Mouse (Mus musculus) liver, embryonic 15.5 days (tissue): ENCODE data around the gene Lrrc10. TPM values are rescaled to one million over a fixed set of nuclear protein-coding genes. Genes with fewer than 3 reads are reported as not detected.
A peak's percentile ranks its signal among the peaks of the same experiment; 100 is the strongest.

Source experiments
- ATAC-seq: fragments of 200-750 bp; cut with Nextera tagmentation; 2 replicates; pipeline ENCODE4 v1.8.0; 2017; ENCODE audit warnings: moderate number of reproducible peaks, mild to moderate bottlenecking, moderate library complexity; ENCODE audit not compliant: insufficient read depth
- H3K27ac ChIP-seq: fragments of 300-500 bp; sonication (generic); replicated peaks from 2 replicates; pipeline ENCODE4 v1.5.1; 2015; ENCODE audit warnings: mild to moderate bottlenecking, inconsistent platforms
- H3K27me3 ChIP-seq: fragments of 300-500 bp; sonication (generic); 2 replicates; pipeline ENCODE4 v1.6.1; 2015; ENCODE audit warnings: mild to moderate bottlenecking, inconsistent platforms
- H3K36me3 ChIP-seq: fragments of 300-500 bp; sonication (generic); replicated peaks from 2 replicates; pipeline ENCODE4 v1.6.1; 2015; ENCODE audit warnings: moderate library complexity, mild to moderate bottlenecking, inconsistent platforms
- H3K4me1 ChIP-seq: fragments of 300-500 bp; sonication (generic); replicated peaks from 2 replicates; pipeline ENCODE4 v1.6.1; 2015; ENCODE audit warnings: inconsistent platforms
- H3K4me2 ChIP-seq: fragments of 300-500 bp; sonication (generic); 2 replicates; pipeline ENCODE4 v1.6.1; 2015; ENCODE audit warnings: moderate library complexity, mild to moderate bottlenecking, inconsistent platforms
- H3K4me3 ChIP-seq: fragments of 300-500 bp; sonication (generic); replicated peaks from 2 replicates; pipeline ENCODE4 v1.5.1; 2015; ENCODE audit warnings: mild to moderate bottlenecking, inconsistent platforms
- H3K9ac ChIP-seq: fragments of 300-500 bp; sonication (generic); 2 replicates; pipeline ENCODE4 v1.6.1; 2015; ENCODE audit warnings: moderate library complexity, mild to moderate bottlenecking, inconsistent platforms
- H3K9me3 ChIP-seq: fragments of 300-500 bp; sonication (generic); replicated peaks from 2 replicates; pipeline ENCODE4 v1.6.1; 2016; ENCODE audit warnings: inconsistent platforms
- WGBS: fragments of 180-500 bp; shearing (Covaris S2); methylation state at CpG from one replicate; pipeline ENCODE4 v1.1.7; 2015; ENCODE audit warnings: mixed read lengths; ENCODE audit not compliant: insufficient replicate concordance; 5-methylcytosine and 5-hydroxymethylcytosine counted together
- polyA plus RNA-seq: library from polyadenylated mRNA; unstranded; fragments of >200 nt; fragmentation: Nextera tagmentation; extraction: Ambion mirVana; gene quantifications from 2 replicates; pipeline ENCODE4 v1.2.1, GENCODE M21; 2015

Gene Lrrc10
- polyA plus RNA-seq, 1 experiment from 2014 or later: not detected

DNA sequence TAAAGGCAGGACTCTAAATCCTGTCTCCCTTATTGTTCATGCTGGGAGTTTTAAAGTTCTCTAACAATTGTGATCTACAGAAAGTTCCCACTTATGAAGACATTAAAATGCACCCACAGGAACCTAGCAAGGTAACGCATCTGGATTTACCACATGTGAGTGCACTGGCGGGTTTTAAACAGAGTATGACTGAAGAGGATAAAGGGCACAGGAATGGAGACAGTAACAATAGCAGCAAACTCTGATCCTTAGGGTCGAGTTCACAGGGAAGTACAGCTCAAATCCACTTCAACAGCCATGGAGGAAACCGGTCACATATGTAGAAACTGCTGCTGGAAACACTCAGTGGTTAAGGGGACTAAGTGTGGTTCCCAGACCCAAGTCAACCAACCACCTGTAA lies 4.1 kb downstream of the Lrrc10 start:
- Histone ChIP-seq H3K4me2 (no peak overlapping the region), H3K4me1 (peaks cover 4% of the 10 kb centered on the region; the same call in 1 of the 2 replicates), H3K36me3 (peaks cover 56% of the 10 kb centered on the region), H3K27ac (no peak overlapping the region), H3K27me3 (peaks cover 14% of the 10 kb centered on the region), H3K9ac (no peak overlapping the region), H3K4me3 (no peak overlapping the region), H3K9me3 (no peaks in the 10 kb centered on the region)
- no peak for ATAC-seq
- 64% methylated on average over 4 of the region's 4 CpGs for WGBS

DNA sequence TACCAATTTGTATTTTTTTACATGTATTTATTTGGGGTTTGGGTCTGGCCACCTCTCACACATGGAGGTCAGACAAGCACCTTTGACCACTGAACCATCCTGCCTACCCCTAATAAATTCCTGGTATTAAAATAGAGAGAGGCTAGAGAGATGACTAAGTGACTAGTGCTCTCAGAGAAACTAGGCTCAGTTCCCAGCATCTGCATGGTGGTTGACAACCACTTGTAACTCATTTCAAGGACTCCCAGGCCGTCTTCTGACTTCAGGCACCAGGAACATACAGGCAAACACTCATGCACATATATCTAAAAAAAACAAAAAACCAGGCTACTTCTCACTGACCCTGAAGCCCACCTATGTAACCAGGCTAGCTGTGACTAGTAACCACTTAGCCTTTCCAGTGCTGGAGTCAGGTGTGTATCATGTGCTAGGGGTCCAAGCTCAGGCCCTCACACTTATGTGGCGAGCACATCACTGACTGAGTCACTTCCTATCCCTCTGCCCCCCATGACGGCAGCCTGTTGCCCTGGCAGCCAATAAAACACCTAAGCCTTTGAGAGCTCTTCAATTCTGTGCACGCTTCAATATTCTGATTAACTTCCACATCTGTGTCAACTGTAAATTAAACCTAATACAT lies 4.9 kb downstream of the Lrrc10 start:
- H3K4me3 ChIP-seq: no peak overlapping the region

DNA sequence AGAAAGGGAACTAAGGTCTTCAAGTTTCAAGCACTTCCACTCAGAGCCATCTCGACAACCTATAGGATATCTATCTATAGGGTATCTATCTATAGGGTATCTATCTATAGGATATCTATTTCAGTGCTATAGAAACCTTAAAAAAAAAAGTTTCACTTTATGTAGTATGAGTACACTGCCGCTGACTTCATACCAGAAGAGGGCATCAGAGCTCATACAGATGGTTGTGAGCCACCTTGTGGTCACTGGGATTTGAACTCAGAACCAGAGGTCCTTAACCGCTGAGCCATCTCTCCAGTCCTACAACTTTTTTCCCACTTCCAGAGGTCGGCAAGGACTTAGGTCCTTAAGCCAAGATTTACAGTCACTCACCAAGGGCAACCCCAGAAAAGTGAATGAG lies 10.5 kb downstream of the Lrrc10 start:
- Histone ChIP-seq H3K9me3 (no peaks in the 10 kb centered on the region), H3K4me1 (peaks cover 10% of the 10 kb centered on the region; the same call in 1 of the 2 replicates), H3K27ac (no peak overlapping the region), H3K4me3 (no peak overlapping the region), H3K9ac (no peak overlapping the region), H3K4me2 (no peak overlapping the region), H3K27me3 (no peaks in the 10 kb centered on the region), H3K36me3 (peaks cover 100% of the 10 kb centered on the region)
- 83% methylated on average over 4 of the region's 4 CpGs for WGBS
- ATAC-seq: no peak

More for the DNA sequence above, 4.9 kb downstream of the Lrrc10 start:
- no peak overlapping the region for H3K27ac ChIP-seq
- H3K36me3 ChIP-seq: peaks cover 64% of the 10 kb centered on the region
- H3K4me2 ChIP-seq: no peak overlapping the region
- 0 out of 2 replicates have a peak, but pooled peaks cover 3% of the 10 kb centered on the region for H3K4me1 ChIP-seq
- H3K9ac ChIP-seq: no peak overlapping the region
- no peaks in the 10 kb centered on the region for H3K9me3 ChIP-seq
- no peak for ATAC-seq
- 69% methylated on average over 4 of the region's 4 CpGs for WGBS
- peaks cover 14% of the 10 kb centered on the region for H3K27me3 ChIP-seq

DNA sequence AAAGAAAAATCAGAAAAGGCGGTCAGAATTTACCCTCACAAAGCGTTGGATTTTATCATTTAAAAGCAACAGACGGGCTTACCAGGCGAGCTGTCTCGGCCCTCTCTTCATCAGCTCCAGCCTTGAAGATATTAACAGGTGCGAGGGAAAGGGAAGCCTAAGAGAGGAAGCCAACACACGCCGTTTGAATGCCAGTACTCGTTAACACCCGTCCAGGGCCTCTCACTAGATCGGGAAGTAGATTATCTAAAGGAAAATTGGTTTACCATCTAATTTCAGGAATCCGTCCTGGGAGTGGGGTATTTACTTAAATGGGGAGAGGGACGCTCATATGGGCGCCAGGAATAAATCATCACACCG lies 17.7 kb downstream of the Lrrc10 start:
- H3K27ac ChIP-seq: peak overlapping the region; percentile 83
- H3K27me3 ChIP-seq: no peaks in the 10 kb centered on the region
- H3K36me3 ChIP-seq: peaks cover 43% of the 10 kb centered on the region
- H3K4me1 ChIP-seq: peaks cover 25% of the 10 kb centered on the region
- H3K9ac ChIP-seq: peak overlapping the region; percentile 74
- H3K4me3 ChIP-seq: peak overlapping the region; percentile 85
- peak overlapping the region; percentile 71 for H3K4me2 ChIP-seq
- ATAC-seq: peak; percentile 29
- no peaks in the 10 kb centered on the region for H3K9me3 ChIP-seq
- WGBS: 2% methylated on average over 15 of the region's 15 CpGs

DNA sequence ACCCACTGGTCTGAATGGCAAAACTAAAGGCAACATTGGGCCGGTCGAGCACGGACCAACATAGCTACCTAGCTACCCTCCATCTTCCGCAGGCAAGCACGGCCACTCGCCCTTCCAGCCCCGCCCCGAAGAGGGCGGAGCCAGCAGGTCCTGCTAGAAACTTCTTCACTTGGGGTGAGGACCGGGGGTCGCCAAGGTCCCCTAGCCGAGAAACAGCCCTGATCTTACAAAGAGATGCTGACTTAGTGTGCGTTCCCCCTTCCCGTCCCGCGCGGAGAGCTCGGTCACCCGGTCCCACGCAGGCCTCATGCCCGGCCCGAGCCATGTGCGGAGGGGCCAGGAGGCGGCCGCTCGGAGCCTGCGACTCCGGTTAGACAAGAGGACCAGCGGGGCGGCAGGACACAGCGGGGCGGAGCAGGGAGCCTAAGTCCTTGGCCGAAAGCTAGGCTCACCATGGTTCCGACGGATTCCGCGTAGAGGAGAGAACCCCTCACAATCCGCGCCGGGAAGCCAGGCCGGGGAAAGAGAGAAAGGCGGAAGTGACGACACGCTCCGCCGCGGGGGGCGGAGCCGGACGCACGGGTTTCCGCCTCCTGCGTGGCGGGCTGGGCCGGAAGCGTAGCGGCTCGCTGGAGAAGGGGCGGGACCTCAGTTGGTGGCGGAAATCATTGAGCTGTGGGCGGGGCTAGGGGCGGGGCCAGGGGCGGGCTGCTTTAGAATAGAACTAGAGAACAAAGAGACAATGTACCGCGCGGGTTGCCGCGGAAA lies 18.3 kb downstream of the Lrrc10 start, which contains the start of gene Cct2:
Cct2 (minus strand) TSS at position 561 of the 768 bp plus-strand sequence.
- under 1% methylated on average over 68 of the region's 68 CpGs for WGBS
- no peaks in the 10 kb centered on the region for H3K27me3 ChIP-seq
- peaks cover 25% of the 10 kb centered on the region for H3K4me1 ChIP-seq
- H3K9me3 ChIP-seq: no peaks in the 10 kb centered on the region
- peaks cover 38% of the 10 kb centered on the region for H3K36me3 ChIP-seq
- peak within 1 kb of the TSS; percentile 83 for H3K27ac ChIP-seq
- ATAC-seq: peak; percentile 91
- peak within 1 kb of the TSS; percentile 71 for H3K4me2 ChIP-seq
- peak within 1 kb of the TSS; percentile 74 for H3K9ac ChIP-seq
- H3K4me3 ChIP-seq: peak within 1 kb of the TSS; percentile 85

DNA sequence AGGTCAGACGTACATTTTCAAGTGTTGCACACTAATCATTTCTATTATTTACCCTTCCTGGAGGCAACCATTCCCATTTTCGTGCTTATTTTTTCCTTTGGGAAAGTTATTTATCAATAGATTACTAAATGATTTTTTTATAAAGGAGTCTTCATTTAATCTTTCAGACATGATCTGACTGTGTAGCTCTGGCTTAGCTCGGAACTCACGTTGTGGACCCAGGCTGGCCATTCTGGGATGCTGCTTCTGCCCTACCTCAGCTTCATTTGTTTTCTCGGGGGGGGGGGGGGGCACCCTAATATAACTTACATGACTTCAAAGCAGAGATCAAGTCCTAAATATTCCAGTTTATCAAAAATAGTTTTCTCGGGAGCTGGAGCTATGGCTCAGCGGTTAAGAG lies 18.9 kb downstream of the Lrrc10 start:
- Histone ChIP-seq H3K4me3 (peak overlapping the region; percentile 85), H3K4me1 (peaks cover 23% of the 10 kb centered on the region), H3K4me2 (peak overlapping the region; percentile 71), H3K27ac (0 out of 2 replicates have a peak overlapping the region, but pooled peaks have one; percentile 20), H3K9ac (no peak overlapping the region), H3K36me3 (peaks cover 33% of the 10 kb centered on the region), H3K27me3 (no peaks in the 10 kb centered on the region), H3K9me3 (no peaks in the 10 kb centered on the region)
- ATAC-seq: no peak
- WGBS: 6% methylated on average over 7 of the region's 7 CpGs

DNA sequence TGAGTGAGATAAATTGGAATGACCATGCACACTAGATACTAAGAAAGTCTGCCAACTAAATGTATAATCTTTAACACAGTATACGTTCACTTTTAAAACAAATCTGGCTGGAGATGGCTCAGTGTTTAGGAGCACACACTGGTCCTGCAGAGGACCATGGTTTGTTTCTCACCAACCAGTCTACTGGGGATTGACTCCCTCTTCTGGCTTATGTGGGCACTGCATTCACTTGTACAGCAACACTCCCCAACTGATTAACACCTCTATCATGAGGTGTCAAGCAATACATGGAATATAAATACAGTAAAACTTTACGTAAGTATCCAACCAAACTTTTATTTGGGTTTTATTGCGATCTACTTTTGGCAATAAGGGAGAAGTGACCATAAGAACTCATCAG lies 24.0 kb downstream of the Lrrc10 start:
- Histone ChIP-seq H3K9ac (no peak overlapping the region), H3K27me3 (no peaks in the 10 kb centered on the region), H3K27ac (no peak overlapping the region), H3K4me1 (peaks cover 2% of the 10 kb centered on the region), H3K9me3 (no peaks in the 10 kb centered on the region), H3K4me3 (no peak overlapping the region), H3K4me2 (no peak overlapping the region), H3K36me3 (peaks cover 45% of the 10 kb centered on the region)
- 83% methylated on average over 3 of the region's 3 CpGs for WGBS
- no peak for ATAC-seq

DNA sequence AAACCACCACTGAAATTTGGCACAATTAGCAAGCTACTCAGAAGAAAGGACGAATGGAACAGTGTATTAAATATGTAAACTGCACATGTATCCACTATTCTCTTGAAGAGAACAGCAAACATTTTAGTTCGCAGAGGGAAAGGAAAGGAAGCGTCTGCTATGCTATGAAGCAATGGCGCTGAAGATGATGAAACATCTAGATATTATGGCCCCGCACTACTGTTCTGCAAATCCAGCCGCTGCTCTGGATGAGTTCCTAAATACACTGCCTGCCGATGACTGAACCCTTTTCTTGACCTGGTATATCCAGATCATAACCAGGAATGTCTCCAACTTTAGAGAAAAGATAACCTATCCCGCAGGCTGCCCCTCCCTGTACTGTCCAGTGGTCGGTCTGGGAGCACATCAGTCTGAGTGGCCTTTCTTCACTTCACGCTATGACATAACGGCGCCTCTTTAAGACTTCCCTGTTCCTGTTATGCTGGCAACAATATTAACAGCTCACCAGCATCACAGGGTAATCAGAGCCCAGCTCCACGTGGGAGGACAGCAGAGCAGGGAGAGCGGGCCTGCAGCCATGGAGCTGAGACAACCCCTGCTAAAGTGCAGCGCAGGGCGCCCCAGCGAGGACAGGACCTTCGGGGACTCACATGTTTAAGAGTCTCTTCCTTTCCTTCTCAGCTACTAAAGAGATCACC lies 27.2 kb downstream of the Lrrc10 start:
- H3K9me3 ChIP-seq: no peaks in the 10 kb centered on the region
- 86% methylated on average over 18 of the region's 18 CpGs for WGBS
- no peaks in the 10 kb centered on the region for H3K27me3 ChIP-seq
- no peak overlapping the region for H3K4me3 ChIP-seq
- ATAC-seq: peak; percentile 13; the same call in 1 of the 2 replicates
- no peak overlapping the region; the same call in 1 of the 2 replicates for H3K27ac ChIP-seq
- H3K9ac ChIP-seq: no peak overlapping the region
- no peaks in the 10 kb centered on the region for H3K4me1 ChIP-seq
- peaks cover 74% of the 10 kb centered on the region for H3K36me3 ChIP-seq
- H3K4me2 ChIP-seq: peak overlapping the region; percentile 10; the same call in 1 of the 2 replicates

DNA sequence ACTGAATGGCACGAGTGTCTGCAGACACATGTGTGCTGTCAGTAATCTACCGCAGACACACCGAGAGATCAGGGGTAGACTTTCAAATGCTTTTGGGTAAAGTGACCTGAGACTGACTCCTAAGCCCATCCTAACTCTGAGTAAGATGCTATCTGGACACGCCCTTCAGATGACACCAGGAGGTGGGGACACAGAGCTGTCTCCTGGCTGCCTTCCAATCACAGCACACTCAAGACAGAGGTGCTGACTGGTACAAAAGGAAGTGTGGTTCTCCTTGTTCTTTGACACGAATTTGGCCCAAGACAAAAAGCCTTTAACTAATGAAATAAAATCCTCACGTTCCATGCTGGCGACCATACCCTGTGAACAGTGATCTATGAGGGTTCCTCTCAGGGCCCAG lies 28.0 kb downstream of the Lrrc10 start:
- Histone ChIP-seq H3K4me2 (no peak overlapping the region), H3K9ac (no peak overlapping the region), H3K36me3 (peaks cover 83% of the 10 kb centered on the region), H3K4me1 (peaks cover under 1% of the 10 kb centered on the region; the same call in 1 of the 2 replicates), H3K27ac (no peak overlapping the region), H3K4me3 (no peak overlapping the region), H3K9me3 (no peaks in the 10 kb centered on the region), H3K27me3 (no peaks in the 10 kb centered on the region)
- ATAC-seq: no peak
- 84% methylated on average over 7 of the region's 7 CpGs for whole genome bisulfite sequencing

DNA sequence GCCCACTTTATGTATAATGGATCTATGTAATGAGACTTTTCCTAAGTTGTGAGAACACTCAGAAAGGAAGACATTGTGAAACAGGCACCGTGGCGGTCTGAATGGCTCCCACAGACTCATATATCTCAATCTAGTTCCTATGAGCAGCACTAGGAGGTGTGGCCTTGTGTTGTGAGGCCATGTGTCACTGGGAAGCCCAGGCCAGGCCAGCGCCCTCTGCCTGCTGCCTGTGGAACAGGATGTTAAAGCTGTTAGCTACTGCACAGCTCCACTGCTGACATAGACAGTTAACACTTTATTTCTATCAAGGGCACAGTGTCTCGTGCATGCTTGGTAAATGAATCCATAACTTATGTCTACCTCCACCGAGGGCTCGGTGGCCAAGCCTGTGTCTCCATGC lies 33.1 kb downstream of the Lrrc10 start:
- Histone ChIP-seq H3K27me3 (no peaks in the 10 kb centered on the region), H3K36me3 (peaks cover 86% of the 10 kb centered on the region), H3K4me1 (peaks cover 16% of the 10 kb centered on the region), H3K4me3 (no peak overlapping the region), H3K9ac (no peak overlapping the region), H3K9me3 (no peaks in the 10 kb centered on the region), H3K4me2 (no peak overlapping the region), H3K27ac (no peak overlapping the region)
- 64% methylated on average over 6 of the region's 6 CpGs for WGBS
- peak; percentile 59; the same call in 1 of the 2 replicates for ATAC-seq

DNA sequence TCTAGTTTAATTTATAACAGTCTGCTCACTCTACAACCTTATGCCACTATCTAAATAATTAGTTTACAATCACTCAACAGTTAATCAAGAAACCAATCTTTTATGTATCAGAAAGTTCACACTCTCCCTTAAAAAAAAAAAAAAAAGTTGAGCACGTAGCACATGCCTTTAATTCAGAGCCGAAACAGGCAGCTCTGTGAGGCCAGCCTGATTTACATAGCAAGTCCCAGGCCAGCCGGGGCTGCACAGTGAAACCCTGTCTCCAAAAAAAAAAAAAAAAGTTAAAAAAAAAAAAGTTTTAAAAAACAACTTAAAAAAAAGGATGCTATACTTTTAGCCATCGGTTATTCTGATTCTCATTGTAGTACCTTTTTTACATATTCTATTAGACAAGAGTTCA lies 36.2 kb downstream of the Lrrc10 start:
- Histone ChIP-seq H3K27ac (no peak overlapping the region), H3K9ac (no peak overlapping the region), H3K4me3 (no peak overlapping the region), H3K4me2 (no peak overlapping the region), H3K9me3 (no peaks in the 10 kb centered on the region), H3K4me1 (peaks cover 16% of the 10 kb centered on the region), H3K27me3 (no peaks in the 10 kb centered on the region), H3K36me3 (peaks cover 79% of the 10 kb centered on the region)
- 77% methylated on average over 4 of the region's 4 CpGs for WGBS
- no peak for ATAC-seq
